Mouse (Mus musculus): ENCODE results near the gene Kcnh2.

Gene Kcnh2

DNA sequence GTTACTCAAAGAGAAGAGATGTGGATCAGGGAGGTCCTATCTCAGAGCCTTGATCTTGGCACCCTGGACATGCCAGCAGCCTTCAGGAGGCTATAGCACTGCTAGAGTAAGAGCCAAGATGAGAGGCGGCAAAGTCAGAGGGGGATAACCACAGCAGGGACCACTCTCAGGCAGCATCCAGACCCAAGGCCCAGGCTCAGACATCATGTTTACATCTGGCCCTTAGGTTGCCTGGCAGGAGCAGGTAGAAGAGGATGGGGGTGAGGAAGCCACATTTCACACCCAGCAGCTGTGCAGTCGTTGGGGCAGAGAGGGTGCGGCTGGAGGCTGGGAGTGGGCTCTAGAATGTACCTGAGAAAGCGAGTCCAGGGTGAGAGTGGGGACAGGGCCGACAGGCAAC is 30.5 kb downstream of the Kcnh2 start:
- DNase-seq (ENCODE audit: inconsistent age in 2 of 2, low spot score in 1 of 2): no peak

DNA sequence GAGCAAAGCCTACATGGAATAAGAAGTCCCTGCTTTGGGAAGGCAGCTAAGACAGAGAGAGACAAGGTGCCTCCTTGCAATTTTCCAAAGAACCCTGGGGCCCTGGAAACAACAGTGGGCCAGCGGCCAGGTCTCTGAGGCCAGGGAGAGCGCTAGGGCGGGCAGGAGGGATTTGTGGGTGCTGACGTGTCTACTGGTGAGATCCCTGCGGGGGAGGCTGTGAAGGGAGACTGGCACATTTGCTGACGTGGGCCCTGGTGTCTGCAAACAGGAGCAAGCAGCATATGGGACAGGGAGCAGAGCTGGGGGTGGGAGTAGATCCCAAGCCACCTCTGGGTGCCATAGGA is 31.0 kb downstream of the Kcnh2 start:
- peak; percentile 86 to 92 for DNase-seq (ENCODE audit: inconsistent age in 2 of 2, low spot score in 1 of 2)

DNA sequence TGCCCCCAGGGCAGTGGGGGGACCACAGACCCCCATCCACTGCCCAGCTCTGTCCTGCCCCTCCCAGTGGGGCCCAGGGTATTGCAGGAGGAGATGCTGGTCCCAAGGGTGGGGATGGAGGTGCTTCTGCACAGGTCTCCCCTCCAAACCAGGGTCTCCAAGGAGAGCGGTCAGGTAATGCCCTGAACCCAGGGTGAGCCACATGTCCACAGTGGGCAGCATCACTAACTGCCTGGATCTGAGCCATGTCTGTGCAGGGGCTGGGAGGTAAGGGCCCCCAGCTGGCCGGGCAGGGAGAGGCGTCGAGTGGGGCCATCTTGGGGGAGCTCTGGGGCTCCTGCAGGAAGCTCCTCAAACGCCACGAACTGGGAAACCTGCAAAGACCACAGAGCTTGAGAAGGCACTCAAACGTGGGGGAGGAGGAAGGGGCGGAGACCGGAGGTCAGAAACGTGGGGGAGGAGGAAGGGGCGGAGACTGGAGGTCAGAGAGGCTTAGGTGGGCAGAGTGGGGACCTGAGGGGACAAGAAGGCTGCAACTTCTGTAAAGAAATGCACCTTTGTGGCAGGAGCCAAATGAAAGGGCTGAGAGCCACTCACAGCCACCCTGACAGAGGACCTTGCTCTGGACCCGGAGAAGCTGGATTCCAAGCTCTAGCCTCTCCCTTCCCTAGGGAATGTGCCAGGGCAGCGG is 31.5 kb downstream of the Kcnh2 start:
- DNase-seq (ENCODE audit: inconsistent age in 2 of 2, low spot score in 1 of 2): peak in 1 of 2 experiments; percentile 37

DNA sequence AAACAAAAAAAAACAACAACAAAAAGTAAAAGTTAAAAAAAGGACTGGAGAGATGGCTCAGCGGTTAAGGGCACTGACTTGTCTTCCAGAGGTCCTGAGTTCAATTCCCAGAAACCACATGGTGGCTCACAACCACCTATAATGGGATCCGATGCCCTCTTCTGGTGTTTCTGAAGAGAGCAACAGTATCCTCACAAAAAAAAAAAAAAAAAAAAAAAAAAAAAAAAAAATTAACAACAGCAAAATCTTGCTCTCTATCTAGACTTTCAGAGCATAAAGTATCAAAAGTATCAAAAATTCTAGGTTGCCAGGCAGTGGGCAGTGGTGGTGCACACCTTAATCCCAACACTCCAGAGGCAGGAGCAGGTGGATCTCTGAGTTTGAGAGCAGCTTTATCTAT is 42.2 kb downstream of the Kcnh2 start:
- no peak for DNase-seq (ENCODE audit: inconsistent age in 2 of 2, low spot score in 1 of 2)

DNA sequence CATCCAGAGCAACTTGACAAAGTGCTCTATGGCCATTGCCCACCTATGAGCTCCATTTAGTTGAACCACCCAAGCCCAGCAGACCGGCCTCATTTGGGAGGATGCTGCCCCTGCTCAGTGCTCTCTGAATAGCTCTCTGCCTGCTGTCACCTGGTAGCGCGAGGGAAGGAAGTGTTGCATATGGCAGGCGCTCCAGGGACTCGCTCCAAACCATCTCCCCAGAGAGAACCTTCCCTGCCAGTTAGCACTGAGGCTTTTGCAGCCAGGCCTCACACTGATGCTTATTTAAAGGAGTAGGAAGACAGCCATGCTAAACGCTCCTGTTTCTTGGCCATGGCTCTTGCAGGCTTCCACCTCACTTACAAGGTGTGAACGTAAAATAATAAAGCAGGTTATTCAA is 42.8 kb downstream of the Kcnh2 start:
- no peak for DNase-seq (ENCODE audit: inconsistent age in 2 of 2, low spot score in 1 of 2)

DNA sequence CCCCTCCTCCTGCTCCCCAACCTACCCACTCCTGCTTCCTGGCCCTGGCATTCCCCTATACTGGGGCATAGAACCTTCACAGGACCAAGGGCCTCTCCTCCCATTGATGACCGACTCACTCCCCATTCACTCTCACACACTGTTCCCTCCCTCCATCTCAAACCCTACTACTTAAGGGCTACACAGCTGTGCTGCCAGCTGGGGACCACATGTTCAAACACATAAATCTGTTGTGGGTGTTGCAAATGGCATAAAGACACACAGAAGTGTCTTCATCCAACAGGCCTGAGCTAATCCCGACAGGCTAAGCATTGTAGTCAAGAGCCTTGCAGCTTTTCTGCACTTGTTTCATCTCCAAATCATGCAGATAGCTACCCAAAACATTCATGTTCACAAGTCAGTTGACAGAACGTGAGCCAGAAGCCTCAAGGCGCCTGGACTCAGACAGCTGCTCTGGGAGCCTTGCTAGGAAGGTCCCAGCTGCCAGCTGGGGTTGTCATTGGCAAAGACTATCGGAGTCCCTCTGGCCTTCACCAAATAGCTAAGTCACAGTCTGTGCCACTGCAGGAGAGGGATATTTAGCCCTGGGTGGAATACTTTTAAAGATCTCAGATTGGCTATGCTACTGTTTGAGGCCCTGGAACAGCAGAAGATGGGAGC is 44.2 kb downstream of the Kcnh2 start:
- DNase-seq (ENCODE audit: inconsistent age in 2 of 2, low spot score in 1 of 2): no peak

DNA sequence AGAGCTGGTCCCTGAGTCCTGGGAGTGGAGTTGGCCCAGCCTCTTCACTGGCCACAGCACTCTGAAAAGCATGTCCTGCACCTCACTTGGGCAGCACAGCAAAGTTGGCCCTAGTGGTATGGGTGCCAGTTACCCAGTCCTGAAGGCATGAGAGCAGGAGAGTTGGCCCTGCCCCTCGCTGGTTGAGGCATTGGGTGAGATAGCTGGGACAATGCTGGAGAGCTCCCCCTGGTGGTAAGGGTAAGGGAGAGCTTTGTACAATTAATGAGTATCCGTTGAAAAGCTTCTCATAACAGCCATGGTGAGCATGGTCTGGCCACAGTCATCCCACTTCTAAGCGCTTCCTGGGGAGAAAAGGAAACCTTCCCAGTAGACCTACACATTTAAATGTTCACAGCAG is 48.2 kb downstream of the Kcnh2 start:
- DNase-seq (ENCODE audit: inconsistent age in 2 of 2, low spot score in 1 of 2): peak; percentile 54 to 84

DNA sequence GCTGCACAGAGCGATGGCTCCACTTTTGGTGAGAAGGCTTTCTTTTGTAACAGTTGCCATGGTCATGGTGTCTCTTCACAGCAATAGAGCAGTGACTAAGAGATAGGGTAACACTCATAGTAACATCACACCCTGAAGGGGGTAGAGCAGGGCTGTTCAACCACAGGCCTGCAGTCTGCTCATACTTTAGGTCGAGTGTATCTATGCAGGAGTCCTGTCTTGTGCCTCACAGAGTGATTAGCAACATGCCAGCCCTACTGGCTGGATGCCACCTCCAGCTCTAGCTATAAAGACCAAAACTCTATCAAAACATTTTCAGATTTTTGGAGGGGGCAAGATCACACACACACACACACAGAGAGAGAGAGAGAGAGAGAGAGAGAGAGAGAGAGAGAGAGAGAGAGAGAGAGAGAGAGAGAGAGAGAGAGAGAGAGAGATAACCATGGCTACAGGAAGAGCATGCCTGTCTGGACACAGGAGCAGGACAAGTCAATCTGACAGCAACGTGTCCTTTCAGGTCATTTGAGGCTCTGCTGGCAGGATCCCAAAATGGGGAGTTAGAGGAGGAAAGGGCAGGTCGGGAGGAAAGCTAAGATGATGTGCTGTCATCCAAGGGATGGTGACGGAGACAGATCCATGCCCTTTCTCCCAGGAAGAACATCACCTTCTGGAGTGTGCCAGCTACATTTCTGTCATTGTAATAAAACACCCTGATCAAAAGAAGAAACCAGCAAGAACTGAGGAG is 51.4 kb downstream of the Kcnh2 start:
- peak in 1 of 2 experiments; percentile 62 for DNase-seq (ENCODE audit: inconsistent age in 2 of 2, low spot score in 1 of 2)

DNA sequence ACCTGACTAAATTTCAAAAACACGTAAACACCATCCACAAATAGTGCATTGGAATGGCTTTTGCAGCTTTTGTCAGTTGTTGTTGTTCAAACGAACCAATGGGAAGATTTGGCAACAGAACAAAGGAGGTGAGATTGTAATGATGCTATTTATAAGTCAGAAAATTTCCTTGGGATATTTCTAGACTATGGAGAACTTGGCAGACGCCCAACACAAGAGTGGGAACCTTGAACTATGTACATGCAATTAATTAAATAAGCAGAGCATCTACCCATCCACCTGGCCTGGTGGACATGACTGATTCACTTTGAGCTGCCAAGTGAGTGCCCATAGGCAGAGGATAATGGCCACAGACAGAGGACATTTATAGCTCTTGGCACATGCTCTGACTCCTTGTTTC is 59.5 kb downstream of the Kcnh2 start:
- peak; percentile 47 to 84 for DNase-seq (ENCODE audit: inconsistent age in 2 of 2, low spot score in 1 of 2)

DNA sequence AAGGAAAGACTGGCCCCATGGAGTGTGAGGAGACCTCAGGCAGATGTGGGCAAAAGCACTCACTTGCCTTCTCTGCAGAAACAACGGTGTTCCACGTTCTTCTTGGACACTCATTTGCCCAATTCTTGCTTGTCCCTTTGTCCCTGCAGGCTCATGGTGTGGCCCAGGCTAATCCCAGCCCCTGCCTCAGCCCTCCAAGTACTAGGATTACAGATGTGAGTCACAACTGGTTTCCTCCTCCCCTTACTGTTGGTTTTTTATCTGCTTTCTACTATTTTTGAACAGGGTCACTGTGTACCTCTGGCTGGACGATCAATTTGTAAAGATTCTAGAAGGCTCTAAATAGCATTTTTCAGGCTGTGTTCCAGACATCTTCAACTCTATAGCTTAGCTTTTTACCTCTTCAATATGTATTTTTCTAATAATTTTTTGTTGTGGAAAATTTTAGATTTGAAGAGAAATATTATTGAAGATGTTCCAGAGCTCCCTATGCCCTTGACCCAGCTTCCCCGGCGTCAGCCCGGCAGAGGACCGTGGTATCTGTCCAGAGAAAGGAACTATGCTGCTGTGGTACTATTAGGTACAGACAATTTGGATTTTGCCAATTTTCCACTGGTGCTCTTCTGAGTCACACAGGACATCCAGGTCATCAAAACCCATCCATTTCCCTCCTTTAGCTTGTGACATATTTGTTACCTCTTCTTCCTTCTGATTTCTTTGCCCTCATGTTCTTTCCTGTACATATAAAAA is 65.0 kb downstream of the Kcnh2 start:
- peak; percentile 67 to 84 for DNase-seq (ENCODE audit: inconsistent age in 2 of 2, low spot score in 1 of 2)

DNA sequence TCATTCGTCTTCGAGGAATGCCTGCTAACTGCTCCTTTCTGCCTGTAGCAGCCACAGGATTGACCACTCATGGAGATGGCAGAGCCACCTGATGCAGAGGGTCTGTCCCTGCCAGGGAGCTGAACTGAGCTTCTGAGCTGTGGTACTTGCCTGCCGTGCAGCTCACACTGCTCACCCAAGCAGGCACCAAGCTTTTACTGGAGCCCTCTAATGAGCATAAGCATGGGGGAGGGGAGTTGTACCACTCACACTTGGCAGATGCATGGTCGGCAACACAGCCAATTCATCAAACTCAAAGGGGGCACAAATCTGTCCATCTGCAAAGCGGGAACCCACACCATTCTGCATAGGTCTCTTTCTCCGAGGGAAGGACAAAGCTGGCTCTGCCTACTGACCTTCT is 67.3 kb downstream of the Kcnh2 start:
- no peak for DNase-seq (ENCODE audit: inconsistent age in 2 of 2, low spot score in 1 of 2)

DNA sequence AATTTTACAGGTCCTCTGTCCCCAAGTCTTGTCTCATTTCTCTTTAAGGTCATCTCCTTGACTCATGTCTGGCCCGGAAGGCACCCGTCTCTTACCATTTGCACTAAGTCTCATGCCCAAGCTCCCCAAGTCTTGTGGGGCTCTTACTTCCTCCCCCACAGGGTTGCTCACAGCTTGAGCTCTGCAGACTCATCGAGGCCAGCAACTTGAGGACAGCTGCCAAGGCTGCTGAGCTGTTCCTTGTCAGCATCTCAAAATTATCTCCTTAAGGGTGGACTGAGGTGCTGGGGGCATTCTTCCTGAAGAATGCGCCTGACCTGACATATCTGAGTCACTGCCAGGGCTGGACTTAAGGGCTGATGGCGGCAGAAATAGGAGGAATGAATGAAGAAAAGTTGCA is 68.2 kb downstream of the Kcnh2 start:
- DNase-seq (ENCODE audit: inconsistent age in 2 of 2, low spot score in 1 of 2): peak in 1 of 2 experiments; percentile 63

DNA sequence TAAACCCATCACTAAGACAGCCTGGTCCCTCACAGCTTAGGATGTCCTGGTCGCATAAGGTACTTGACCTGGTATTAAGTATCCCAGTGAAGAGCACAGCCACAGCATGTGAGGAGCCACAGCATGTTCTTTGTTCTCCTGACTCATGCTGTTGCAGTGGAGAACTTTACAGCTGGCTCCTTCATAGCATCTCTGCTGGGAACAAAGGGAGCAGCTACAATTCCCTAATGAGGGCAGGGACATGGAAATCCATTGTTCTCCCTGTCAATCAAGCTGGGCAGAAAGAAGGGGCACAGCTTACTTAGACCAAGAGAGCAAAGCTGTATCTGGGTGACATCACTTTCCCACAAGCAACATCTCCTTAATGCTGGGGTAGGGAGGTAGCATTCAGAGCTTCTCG is 70.9 kb downstream of the Kcnh2 start:
- no peak for DNase-seq (ENCODE audit: inconsistent age in 2 of 2, low spot score in 1 of 2)

DNA sequence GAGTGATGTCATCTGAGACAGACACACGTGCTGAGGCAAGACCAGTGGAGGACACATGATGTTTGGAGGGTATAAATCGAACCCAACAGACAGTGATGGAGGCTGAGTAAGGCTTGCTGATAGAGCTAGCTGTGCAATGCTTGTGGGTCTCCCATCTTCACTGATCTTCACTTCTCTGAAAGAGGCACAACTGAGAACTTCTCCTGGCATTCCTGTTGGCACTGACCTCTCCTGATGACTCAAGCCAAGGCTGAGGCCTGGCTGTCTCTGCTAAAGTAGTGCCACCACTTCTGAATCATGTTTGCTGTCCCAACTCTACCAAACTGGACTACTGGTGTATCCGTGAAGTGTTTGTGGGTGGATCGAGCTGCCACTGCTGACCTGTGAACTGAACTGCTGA is 71.9 kb downstream of the Kcnh2 start:
- peak in 1 of 2 experiments; percentile 68 for DNase-seq (ENCODE audit: inconsistent age in 2 of 2, low spot score in 1 of 2)

DNA sequence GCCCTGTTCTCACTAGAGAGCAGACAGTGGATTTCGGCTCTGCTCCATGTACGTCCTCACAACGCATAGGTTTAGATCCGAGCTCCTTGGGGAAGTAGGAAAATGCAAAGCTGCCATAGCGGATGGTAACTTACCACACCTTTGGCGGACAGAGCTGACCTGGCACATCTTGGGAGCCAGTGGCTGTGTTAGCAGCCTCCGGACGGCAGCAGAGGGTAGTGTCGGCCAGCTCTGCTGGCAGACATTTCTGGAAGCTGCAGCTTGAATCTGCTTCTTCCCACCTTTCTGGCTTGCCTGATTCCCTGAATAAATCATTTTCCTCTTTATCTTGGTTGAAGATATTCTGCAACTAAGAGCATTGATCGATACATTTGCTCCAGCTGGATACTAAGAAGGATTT is 73.2 kb downstream of the Kcnh2 start:
- DNase-seq (ENCODE audit: inconsistent age in 2 of 2, low spot score in 1 of 2): no peak

DNA sequence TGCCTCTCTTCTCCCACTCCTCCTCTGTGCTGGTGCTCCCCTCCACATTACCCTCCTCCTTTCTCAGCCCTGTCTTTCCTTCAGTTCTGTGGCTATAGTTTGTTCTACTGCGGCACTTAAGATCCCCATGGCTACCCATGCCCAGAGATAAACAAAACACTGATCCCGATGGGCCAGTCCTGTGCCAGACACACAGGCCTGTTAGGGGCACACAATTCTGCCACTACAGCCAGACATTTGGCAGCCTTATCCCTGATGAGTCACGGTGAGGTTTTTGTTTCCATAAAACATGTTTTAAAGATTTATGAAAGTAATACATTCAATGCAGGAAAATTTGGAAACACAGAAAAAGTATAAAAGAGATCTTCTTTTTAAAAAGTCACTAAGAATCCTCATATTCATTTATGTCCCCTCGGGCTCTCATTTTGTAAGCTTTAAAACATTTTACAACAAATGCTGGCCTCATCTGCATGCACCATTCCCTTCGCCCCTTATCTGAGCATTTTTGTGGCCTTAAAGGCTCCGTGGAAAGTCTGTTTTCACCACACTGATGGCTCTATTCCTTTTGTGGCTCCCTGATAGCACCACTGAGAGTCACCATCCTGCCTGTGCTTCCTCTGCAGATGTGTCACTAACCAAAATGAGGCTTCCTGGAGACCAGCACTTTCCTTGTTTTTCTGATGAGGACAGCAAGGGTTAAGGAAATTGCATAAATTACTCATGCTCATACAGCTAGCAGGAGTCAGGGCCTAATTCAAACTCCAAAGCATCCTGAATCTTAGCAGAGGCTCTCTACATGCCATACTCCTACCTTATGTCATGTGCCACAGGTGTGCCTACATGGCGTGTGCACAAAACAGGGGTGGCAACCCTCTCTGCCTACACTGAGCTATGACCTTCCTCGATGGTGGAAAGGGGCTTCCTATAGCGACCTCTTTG is 77.5 kb downstream of the Kcnh2 start:
- DNase-seq (ENCODE audit: inconsistent age in 2 of 2, low spot score in 1 of 2): peak; percentile 56 to 88

DNA sequence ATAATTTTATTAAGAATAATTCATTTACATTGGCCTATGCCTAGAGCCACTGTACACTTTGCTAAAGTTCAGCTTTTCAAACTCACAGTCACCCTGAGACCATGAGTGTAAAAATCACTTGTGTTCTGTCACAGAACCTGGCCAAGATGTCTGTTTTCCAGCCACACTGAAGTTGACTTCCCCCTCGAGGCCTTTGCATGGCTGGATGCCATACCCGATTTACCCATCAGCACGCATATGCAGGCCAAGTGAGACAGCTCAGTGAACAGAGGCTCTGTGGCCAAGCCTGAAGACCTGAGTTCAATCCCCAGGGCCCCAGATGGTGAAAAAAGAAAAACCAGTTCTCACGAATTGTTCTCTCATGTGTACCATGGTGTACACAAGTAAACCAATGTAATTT is 80.5 kb downstream of the Kcnh2 start:
- DNase-seq (ENCODE audit: inconsistent age in 2 of 2, low spot score in 1 of 2): no peak
